ENCODE assay signal across 9 mouse cellular contexts in genomic region chr2:118546798-118547165, GRCm38 (mm10). TPM values are rescaled to one million over a fixed set of nuclear protein-coding genes. Genes with fewer than 3 reads are reported as not detected.
DNase-seq lines count a peak whose midpoint lies in the region; ATAC-seq and TF ChIP-seq lines count a peak whose summit lies in the region.
"Had no signal": no experiment of that assay in that cellular context is flagged by ENCODE, and none has a peak within 500 bp of the region (broad histone marks: within the 10 kb centered on the region; RNA-seq: fewer than 3 reads in every experiment).

No protein-coding gene starts in this region.

- H3K27ac ChIP-seq in heart, adult 2 months = peak overlapping the region; percentile 82
- H3K27ac ChIP-seq in lung, postnatal 0 days (ENCODE audit: low read length) = peak overlapping the region; percentile 91
- peak overlapping the region; percentile 99 for H3K27ac ChIP-seq in heart, embryonic 16.5 days (ENCODE audit: low read length)
- H3K27ac ChIP-seq in liver, postnatal 0 days (ENCODE audit: low read depth) = peak overlapping the region; percentile 77
- H3K27ac ChIP-seq: liver, embryonic 14.5 days had no signal

- TF ChIP-seq CTCF in heart, adult 2 months (IDR thresholded peaks at IDR 0.05) = no peak
- TF ChIP-seq CTCF in lung, postnatal 0 days (IDR thresholded peaks at IDR 0.05) = no peak
- no peak for TF ChIP-seq CTCF in liver, postnatal 0 days (IDR thresholded peaks at IDR 0.05; ENCODE audit: low read depth)

- intact Hi-C loops in heart, adult 2 months (cut with DNase I) = loop anchor here (2.0 kb wide), 1 partner anchor 60 kb away; no protein-coding TSS in a partner anchor

- H3K27me3 ChIP-seq in heart, adult 2 months (ENCODE audit: control insufficient read depth, insufficient read depth, low read length) = no peaks in the 10 kb centered on the region
- H3K27me3 ChIP-seq in lung, postnatal 0 days (replicated peaks; ENCODE audit: insufficient read depth, low read length) = no peaks in the 10 kb centered on the region
- no peaks in the 10 kb centered on the region for H3K27me3 ChIP-seq in heart, embryonic 16.5 days (ENCODE audit: control insufficient read depth, insufficient read depth, low read length)
- H3K27me3 ChIP-seq in liver, postnatal 0 days (ENCODE audit: insufficient read depth, low read length) = no peaks in the 10 kb centered on the region

- H3K4me1 ChIP-seq in heart, adult 2 months (ENCODE audit: control insufficient read depth, insufficient read depth, low read length) = peaks cover 40% of the 10 kb centered on the region
- peaks cover 48% of the 10 kb centered on the region for H3K4me1 ChIP-seq in lung, postnatal 0 days (ENCODE audit: insufficient read depth, low read depth, low read length)
- peaks cover 74% of the 10 kb centered on the region for H3K4me1 ChIP-seq in heart, embryonic 16.5 days (ENCODE audit: control insufficient read depth, insufficient read depth, low read length)
- peaks cover 61% of the 10 kb centered on the region for H3K4me1 ChIP-seq in liver, postnatal 0 days (ENCODE audit: insufficient read depth)

- H3K4me2 ChIP-seq in lung, postnatal 0 days (replicated peaks; ENCODE audit: low read depth, low read length) = peak overlapping the region; percentile 90
- peak overlapping the region; percentile 87; the same call in 1 of the 2 replicates for H3K4me2 ChIP-seq in heart, embryonic 16.5 days (ENCODE audit: low read depth, low read length)
- peak overlapping the region; percentile 91 for H3K4me2 ChIP-seq in liver, postnatal 0 days (ENCODE audit: low read depth, low read length)

- H3K9ac ChIP-seq in heart, adult 2 months (ENCODE audit: low read depth, low read length) = 0 out of 2 replicates have a peak overlapping the region, but pooled peaks have one; percentile 22
- no peak overlapping the region for H3K9ac ChIP-seq in lung, postnatal 0 days (replicated peaks; ENCODE audit: low read depth)
- H3K9ac ChIP-seq in heart, embryonic 16.5 days (ENCODE audit: low read length) = peak overlapping the region; percentile 70
- peak overlapping the region; percentile 26; the same call in 1 of the 2 replicates for H3K9ac ChIP-seq in liver, postnatal 0 days (replicated peaks)
- H3K9ac ChIP-seq: liver, embryonic 14.5 days had no signal

- no peak for TF ChIP-seq POLR2A in heart, adult 2 months (IDR thresholded peaks at IDR 0.05; ENCODE audit: insufficient read depth, low read depth, low read length)

- no peak for ATAC-seq in lung, postnatal 0 days
- no peak for ATAC-seq in heart, embryonic 16.5 days (replicated peaks; ENCODE audit: extremely low read depth, insufficient read depth, low FRiP score)
- no peak for ATAC-seq in liver, postnatal 0 days

- H3K36me3 ChIP-seq in heart, adult 2 months (ENCODE audit: control insufficient read depth, insufficient read depth, low read length) = peaks cover 9% of the 10 kb centered on the region
- no peaks in the 10 kb centered on the region for H3K36me3 ChIP-seq in lung, postnatal 0 days (ENCODE audit: insufficient read depth, low read length)
- no peaks in the 10 kb centered on the region for H3K36me3 ChIP-seq in heart, embryonic 16.5 days (ENCODE audit: control insufficient read depth, insufficient read depth)
- H3K36me3 ChIP-seq in liver, postnatal 0 days (replicated peaks; ENCODE audit: insufficient read depth, low read length) = no peaks in the 10 kb centered on the region

- no peak for TF ChIP-seq EP300 in heart, adult 2 months (IDR thresholded peaks at IDR 0.05; ENCODE audit: insufficient read depth, low read depth, low read length)
- TF ChIP-seq EP300 in lung, postnatal 0 days (IDR thresholded peaks at IDR 0.05) = no peak
- TF ChIP-seq EP300 in liver, postnatal 0 days (IDR thresholded peaks at IDR 0.05; ENCODE audit: low read depth) = no peak

- H3K9me3 ChIP-seq in lung, postnatal 0 days (ENCODE audit: low read length) = no peaks in the 10 kb centered on the region
- H3K9me3 ChIP-seq in heart, embryonic 16.5 days (replicated peaks; ENCODE audit: control insufficient read depth, low read length) = no peaks in the 10 kb centered on the region
- no peaks in the 10 kb centered on the region for H3K9me3 ChIP-seq in liver, postnatal 0 days (ENCODE audit: low read length)

- DNase-seq in heart, adult 2 months = no peak
- DNase-seq in heart, adult 9 months (ENCODE audit: low spot score in 2 of 2) = no peak
- no peak for DNase-seq in lung, postnatal 0 days (ENCODE audit: low spot score)
- no peak for DNase-seq in lung, postnatal 4 days
- no peak for DNase-seq in liver, postnatal 0 days
- no peak for DNase-seq in testis, postnatal 14 days (ENCODE audit: low spot score)
- DNase-seq in gastrocnemius, adult 8-10 months (ENCODE audit: low spot score in 2 of 2) = no peak

- no peaks in the 10 kb centered on the region for H3K79me2 ChIP-seq in heart, adult 2 months (replicated peaks; ENCODE audit: control insufficient read depth, insufficient read depth, low read length)

- 73% methylated on average over 3 of the region's 3 CpGs for WGBS in heart, adult 2 months
- 39% methylated on average over 3 of the region's 3 CpGs for WGBS in lung, postnatal 0 days
- WGBS in heart, embryonic 16.5 days = 70% methylated on average over 3 of the region's 3 CpGs
- whole genome bisulfite sequencing in liver, postnatal 0 days (ENCODE audit: insufficient replicate concordance) = 38% methylated on average over 3 of the region's 3 CpGs

- H3K4me3 ChIP-seq in heart, adult 2 months = no peak overlapping the region
- H3K4me3 ChIP-seq in lung, postnatal 0 days (ENCODE audit: low read depth, low read length) = peak overlapping the region; percentile 96; the same call in 1 of the 2 replicates
- H3K4me3 ChIP-seq in heart, embryonic 16.5 days (ENCODE audit: low read length) = no peak overlapping the region; the same call in 1 of the 2 replicates
- H3K4me3 ChIP-seq in liver, postnatal 0 days (ENCODE audit: low read depth, low read length) = peak overlapping the region; percentile 9; the same call in 1 of the 2 replicates

RNA-seq across cellular contexts. Expression of gene Bmf, which starts 2.7 kb away (rescaled TPM):
- 1 to 10 TPM; 5.5 to 7.0 TPM for total RNA-seq in heart, adult 2 months (2021)
- polyA plus RNA-seq in heart, adult 2 months (2012; rRNA removed) = 2.9 and 5.7 TPM in 2 replicates
- polyA plus RNA-seq in lung, postnatal 0 days (2015; fragmentation: Nextera tagmentation; extraction: Ambion mirVana) = 7.3 and 9.8 TPM in 2 replicates
- 1.4 and 1.8 TPM in 2 replicates for polyA plus RNA-seq in heart, embryonic 16.5 days (2015; fragmentation: Nextera tagmentation; extraction: Ambion mirVana)
- 1.3 TPM in 2 replicates for polyA plus RNA-seq in liver, postnatal 0 days (2015; fragmentation: Nextera tagmentation; extraction: Ambion mirVana)
- total RNA-seq in gastrocnemius, adult 8-10 months (2022) = 1 to 10 TPM; 1.6 to 4.7 (median 1.9) TPM

RNA-seq across cellular contexts. Expression of gene Bub1b, which starts 51.2 kb away (rescaled TPM):
- total RNA-seq in heart, adult 2 months (2021) = 1 to 10 TPM in 1 of 2 experiments, under 1 TPM in 1; 0.65 to 1.8 TPM
- 0.25 and 1.1 TPM in 2 replicates for polyA plus RNA-seq in heart, adult 2 months (2012; rRNA removed)
- 4.1 and 5.8 TPM in 2 replicates for polyA plus RNA-seq in lung, postnatal 0 days (2015; fragmentation: Nextera tagmentation; extraction: Ambion mirVana)
- polyA plus RNA-seq in heart, embryonic 16.5 days (2015; fragmentation: Nextera tagmentation; extraction: Ambion mirVana) = 74.8 and 78.4 TPM in 2 replicates
- 12.7 and 15.7 TPM in 2 replicates for polyA plus RNA-seq in liver, postnatal 0 days (2015; fragmentation: Nextera tagmentation; extraction: Ambion mirVana)
- under 1 TPM in 2 of 4 experiments, not detected in 2; 0.13 to 0.38 TPM for total RNA-seq in gastrocnemius, adult 8-10 months (2022)

Comparison
In these comparisons a context has a peak if more than half of its experiments do, and no peak if none do; other contexts are left out.
1. H3K4me3 ChIP-seq: peak in lung, postnatal 0 days (single experiment) and liver, postnatal 0 days (single experiment); none in heart, adult 2 months (single experiment) and heart, embryonic 16.5 days (single experiment).
2. Peak in every context shown above with its lines, with median percentiles within 50 percentile points of each other: H3K27ac ChIP-seq and H3K4me2 ChIP-seq.